ENCODE assay signal across 22 mouse cellular contexts in the genomic region with DNA sequence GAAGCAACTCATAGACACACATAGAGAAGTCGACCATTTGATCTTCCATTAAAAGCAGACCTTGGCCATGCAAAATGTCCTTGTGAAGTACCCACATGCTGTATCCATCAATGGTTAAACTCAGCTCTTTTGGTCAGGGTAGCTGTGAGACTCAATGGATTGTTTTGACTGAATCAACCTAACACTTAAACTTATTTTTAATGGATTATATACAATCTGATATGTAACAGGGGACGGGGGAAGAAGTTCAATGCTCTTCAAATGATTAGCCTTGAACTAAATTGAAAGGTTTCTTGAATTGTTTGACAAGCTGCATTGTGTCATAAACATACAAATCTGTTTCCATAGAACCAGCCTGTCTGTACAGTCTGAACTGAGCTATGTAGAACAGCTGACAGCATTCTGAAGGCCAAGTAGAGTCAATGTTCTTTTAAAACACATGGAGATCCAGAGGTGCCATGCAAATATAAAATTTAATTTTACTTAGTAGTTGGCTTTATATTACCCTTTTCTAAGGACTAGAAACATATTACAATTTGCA.
DNase-seq lines count a peak whose midpoint lies in the region; ATAC-seq lines count a peak whose summit lies in the region.
"Had no signal": no experiment of that assay in that cellular context is flagged by ENCODE, and none has a peak within 500 bp of the region (broad histone marks: within the 10 kb centered on the region; RNA-seq: fewer than 3 reads in every experiment).

No protein-coding gene starts in this region.

- peak; percentile 64; the same call in 1 of the 2 replicates for ATAC-seq in lung, embryonic 15.5 days (ENCODE audit: borderline replicate concordance, extremely low read depth, low FRiP score, low TSS enrichment)
- ATAC-seq in limb, embryonic 12.5 days (ENCODE audit: insufficient number of reproducible peaks, insufficient read depth, low FRiP score, low TSS enrichment, low read depth) = no peak
- no peak for ATAC-seq in megakaryocyte progenitor cell, adult 5-6 weeks (replicated peaks; ENCODE audit: poor library complexity)
- ATAC-seq: forebrain, embryonic 14.5 days; forebrain, embryonic 16.5 days had no signal

- H3K9ac ChIP-seq in lung, embryonic 15.5 days = no peak overlapping the region
- no peak overlapping the region for H3K9ac ChIP-seq in limb, embryonic 12.5 days (replicated peaks)
- H3K9ac ChIP-seq: embryonic facial prominence, embryonic 13.5 days; embryonic facial prominence, embryonic 15.5 days; forebrain, embryonic 12.5 days had no signal

- DNase-seq in lung, adult 18-20 months = no peak
- DNase-seq in limb, embryonic 10.5 days (ENCODE audit: low spot score) = no peak
- DNase-seq: adrenal gland, adult 2 months; adrenal gland, postnatal 10 days; adrenal gland, postnatal 25 days; cerebellum, adult 11 months; cerebellum, adult 18-20 months; cerebellum, adult 8-10 months; cerebellum, adult 9-11 months; cerebellum, postnatal 14 days; cerebellum, postnatal 36 days; embryo, embryonic 11 days had no signal

- H3K27ac ChIP-seq in lung, embryonic 15.5 days = no peak overlapping the region
- 0 out of 2 replicates have a peak overlapping the region, but pooled peaks have one; percentile 30 for H3K27ac ChIP-seq in limb, embryonic 10.5 days
- H3K27ac ChIP-seq in limb, embryonic 12.5 days = 0 out of 2 replicates have a peak overlapping the region, but pooled peaks have one; percentile 53
- H3K27ac ChIP-seq: embryonic facial prominence, embryonic 13.5 days; embryonic facial prominence, embryonic 15.5 days; forebrain, embryonic 10.5 days; forebrain, embryonic 12.5 days had no signal

- H3K4me2 ChIP-seq in lung, embryonic 15.5 days = no peak overlapping the region
- no peak overlapping the region for H3K4me2 ChIP-seq in limb, embryonic 12.5 days
- H3K4me2 ChIP-seq: embryonic facial prominence, embryonic 13.5 days; embryonic facial prominence, embryonic 15.5 days; forebrain, embryonic 12.5 days had no signal

- WGBS in lung, embryonic 15.5 days = 42% methylated on average over 2 of the region's 2 CpGs
- WGBS in limb, embryonic 10.5 days = 90% methylated on average over 2 of the region's 2 CpGs
- 74% methylated on average over 2 of the region's 2 CpGs for WGBS in limb, embryonic 12.5 days

- no peaks in the 10 kb centered on the region for H3K27me3 ChIP-seq in lung, embryonic 15.5 days
- H3K27me3 ChIP-seq in limb, embryonic 10.5 days (ENCODE audit: low read depth, poor library complexity, severe bottlenecking) = no peaks in the 10 kb centered on the region; the same call in 1 of the 2 replicates
- no peaks in the 10 kb centered on the region for H3K27me3 ChIP-seq in limb, embryonic 12.5 days
- H3K27me3 ChIP-seq: embryonic facial prominence, embryonic 13.5 days; embryonic facial prominence, embryonic 15.5 days had no signal

- H3K36me3 ChIP-seq in lung, embryonic 15.5 days = no peaks in the 10 kb centered on the region
- no peaks in the 10 kb centered on the region for H3K36me3 ChIP-seq in limb, embryonic 10.5 days
- H3K36me3 ChIP-seq in limb, embryonic 12.5 days = no peaks in the 10 kb centered on the region
- H3K36me3 ChIP-seq: embryonic facial prominence, embryonic 13.5 days; embryonic facial prominence, embryonic 15.5 days; forebrain, embryonic 10.5 days; forebrain, embryonic 12.5 days had no signal

- no peaks in the 10 kb centered on the region for H3K9me3 ChIP-seq in lung, embryonic 15.5 days
- no peaks in the 10 kb centered on the region for H3K9me3 ChIP-seq in limb, embryonic 10.5 days (replicated peaks)
- H3K9me3 ChIP-seq in limb, embryonic 12.5 days = no peaks in the 10 kb centered on the region
- H3K9me3 ChIP-seq: embryonic facial prominence, embryonic 13.5 days; embryonic facial prominence, embryonic 15.5 days; forebrain, embryonic 10.5 days; forebrain, embryonic 12.5 days had no signal

- H3K4me1 ChIP-seq in lung, embryonic 15.5 days = no peaks in the 10 kb centered on the region
- peaks cover 25% of the 10 kb centered on the region for H3K4me1 ChIP-seq in limb, embryonic 10.5 days
- H3K4me1 ChIP-seq in limb, embryonic 12.5 days (replicated peaks) = peaks cover 16% of the 10 kb centered on the region
- H3K4me1 ChIP-seq: embryonic facial prominence, embryonic 13.5 days; embryonic facial prominence, embryonic 15.5 days; forebrain, embryonic 10.5 days; forebrain, embryonic 12.5 days had no signal

- no peak overlapping the region for H3K4me3 ChIP-seq in lung, embryonic 15.5 days
- H3K4me3 ChIP-seq in limb, embryonic 10.5 days = no peak overlapping the region
- H3K4me3 ChIP-seq in limb, embryonic 12.5 days (replicated peaks) = no peak overlapping the region
- H3K4me3 ChIP-seq: embryonic facial prominence, embryonic 13.5 days; embryonic facial prominence, embryonic 15.5 days; erythroblast, embryonic 14.5 days; forebrain, embryonic 10.5 days; forebrain, embryonic 12.5 days had no signal
